Mouse (Mus musculus) heart, embryonic 11.5 days (tissue): ENCODE data around the gene Fam69a. TPM values are rescaled to one million over a fixed set of nuclear protein-coding genes. Genes with fewer than 3 reads are reported as not detected.

Source experiments
- ATAC-seq: fragments of 200-750 bp; cut with Nextera tagmentation; replicated peaks from 2 replicates; pipeline ENCODE4 v1.8.0; 2017; ENCODE audit warnings: moderate library complexity; ENCODE audit not compliant: insufficient number of reproducible peaks, low FRiP score, low TSS enrichment
- H3K27ac ChIP-seq: fragments of 300-500 bp; sonication (generic); 2 replicates; pipeline ENCODE4 v1.5.1; 2014; ENCODE audit warnings: mild to moderate bottlenecking, low read depth, low read length
- H3K27me3 ChIP-seq: fragments of 300-500 bp; sonication (generic); 2 replicates; pipeline ENCODE4 v1.6.1; 2014; ENCODE audit warnings: mild to moderate bottlenecking, low read length, mixed read lengths; ENCODE audit not compliant: control insufficient read depth, insufficient read depth
- H3K36me3 ChIP-seq: fragments of 300-500 bp; sonication (generic); 2 replicates; pipeline ENCODE4 v1.6.1; 2014; ENCODE audit warnings: mild to moderate bottlenecking, low read length, moderate library complexity, mixed read lengths; ENCODE audit not compliant: control insufficient read depth, insufficient read depth
- H3K4me1 ChIP-seq: fragments of 300-500 bp; sonication (generic); 2 replicates; pipeline ENCODE4 v1.6.1; 2014; ENCODE audit warnings: low read length; ENCODE audit not compliant: control insufficient read depth, insufficient read depth
- H3K4me2 ChIP-seq: fragments of 300-500 bp; sonication (generic); 2 replicates; pipeline ENCODE4 v1.6.1; 2014; ENCODE audit warnings: mild to moderate bottlenecking, moderate library complexity
- H3K4me3 ChIP-seq: fragments of 300-500 bp; sonication (generic); 2 replicates; pipeline ENCODE4 v1.5.1; 2014; ENCODE audit warnings: low read depth, low read length
- H3K9ac ChIP-seq: fragments of 300-500 bp; sonication (generic); 2 replicates; pipeline ENCODE4 v1.6.1; 2014; ENCODE audit warnings: mild to moderate bottlenecking, low read depth, low read length, moderate library complexity
- H3K9me3 ChIP-seq: fragments of 300-500 bp; sonication (generic); replicated peaks from 2 replicates; pipeline ENCODE4 v1.6.1; 2016; ENCODE audit warnings: low read length; ENCODE audit not compliant: control insufficient read depth
- WGBS: fragments of 180-500 bp; shearing (Covaris S2); extraction: QIAGEN DNeasy Blood & Tissue Kit; methylation state at CpG from one replicate; pipeline ENCODE4 v1.1.7; 2014; ENCODE audit not compliant: insufficient replicate concordance; 5-methylcytosine and 5-hydroxymethylcytosine counted together
- polyA plus RNA-seq: library from polyadenylated mRNA; unstranded; fragments of >200 nt; fragmentation: Nextera tagmentation; extraction: Ambion mirVana; gene quantifications from 2 replicates; pipeline ENCODE4 v1.2.1, GENCODE M21; 2014

The Fam69a gene
- polyA plus RNA-seq, 1 experiment from 2014 or later = 20.0 TPM

DNA sequence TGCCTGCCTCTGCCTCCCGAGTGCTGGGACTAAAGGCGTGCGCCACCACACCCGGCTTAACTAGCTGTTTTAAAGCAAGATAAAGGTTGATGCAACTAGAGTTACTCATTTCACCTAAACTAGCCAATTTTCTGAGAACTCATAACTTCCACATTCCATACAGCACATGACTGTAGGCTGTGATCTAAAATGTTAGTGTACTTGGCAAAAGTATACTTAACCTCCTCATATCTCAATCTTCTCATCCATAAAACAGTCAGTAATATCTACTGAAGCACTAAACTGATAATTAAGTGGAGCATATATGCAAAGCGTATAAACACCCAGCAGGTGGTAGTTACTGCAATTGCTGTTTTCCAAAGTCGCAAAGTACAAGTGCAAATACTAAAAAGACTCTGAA lies 113.6 kb downstream of the Fam69a start:
- H3K4me2 ChIP-seq = peak overlapping the region; percentile 43
- 84% methylated on average over 6 of the region's 6 CpGs for WGBS
- H3K4me3 ChIP-seq = peak overlapping the region; percentile 29

GRCm38 (mm10) chr5:107869701-107870100 lies 117.2 kb downstream of the Fam69a start:
- Histone ChIP-seq H3K27me3 (no peaks in the 10 kb centered on the region), H3K27ac (no peak overlapping the region), H3K4me2 (no peak overlapping the region), H3K9me3 (no peaks in the 10 kb centered on the region), H3K4me1 (peaks cover 23% of the 10 kb centered on the region), H3K36me3 (no peaks in the 10 kb centered on the region), H3K4me3 (no peak overlapping the region), H3K9ac (no peak overlapping the region)
- 62% methylated on average over 2 of the region's 2 CpGs for WGBS
- no peak for ATAC-seq

More for the DNA sequence above, 113.6 kb downstream of the Fam69a start:
- H3K9ac ChIP-seq = peak overlapping the region; percentile 58
- peaks cover 4% of the 10 kb centered on the region; the same call in 1 of the 2 replicates for H3K4me1 ChIP-seq
- no peak for ATAC-seq
- H3K27ac ChIP-seq = peak overlapping the region; percentile 91
- H3K9me3 ChIP-seq = no peaks in the 10 kb centered on the region
- H3K36me3 ChIP-seq = no peaks in the 10 kb centered on the region
- no peaks in the 10 kb centered on the region for H3K27me3 ChIP-seq

GRCm38 (mm10) chr5:107868905-107869424 lies 117.9 kb downstream of the Fam69a start:
- peak overlapping the region; percentile 65 for H3K4me2 ChIP-seq
- peaks cover 23% of the 10 kb centered on the region for H3K4me1 ChIP-seq
- H3K9ac ChIP-seq = peak overlapping the region; percentile 94
- no peaks in the 10 kb centered on the region for H3K9me3 ChIP-seq
- WGBS = under 1% methylated on average over 56 of the region's 58 CpGs
- H3K4me3 ChIP-seq = peak overlapping the region; percentile 96
- ATAC-seq = peak; percentile 95
- H3K36me3 ChIP-seq = no peaks in the 10 kb centered on the region
- H3K27ac ChIP-seq = peak overlapping the region; percentile 98
- H3K27me3 ChIP-seq = no peaks in the 10 kb centered on the region

DNA sequence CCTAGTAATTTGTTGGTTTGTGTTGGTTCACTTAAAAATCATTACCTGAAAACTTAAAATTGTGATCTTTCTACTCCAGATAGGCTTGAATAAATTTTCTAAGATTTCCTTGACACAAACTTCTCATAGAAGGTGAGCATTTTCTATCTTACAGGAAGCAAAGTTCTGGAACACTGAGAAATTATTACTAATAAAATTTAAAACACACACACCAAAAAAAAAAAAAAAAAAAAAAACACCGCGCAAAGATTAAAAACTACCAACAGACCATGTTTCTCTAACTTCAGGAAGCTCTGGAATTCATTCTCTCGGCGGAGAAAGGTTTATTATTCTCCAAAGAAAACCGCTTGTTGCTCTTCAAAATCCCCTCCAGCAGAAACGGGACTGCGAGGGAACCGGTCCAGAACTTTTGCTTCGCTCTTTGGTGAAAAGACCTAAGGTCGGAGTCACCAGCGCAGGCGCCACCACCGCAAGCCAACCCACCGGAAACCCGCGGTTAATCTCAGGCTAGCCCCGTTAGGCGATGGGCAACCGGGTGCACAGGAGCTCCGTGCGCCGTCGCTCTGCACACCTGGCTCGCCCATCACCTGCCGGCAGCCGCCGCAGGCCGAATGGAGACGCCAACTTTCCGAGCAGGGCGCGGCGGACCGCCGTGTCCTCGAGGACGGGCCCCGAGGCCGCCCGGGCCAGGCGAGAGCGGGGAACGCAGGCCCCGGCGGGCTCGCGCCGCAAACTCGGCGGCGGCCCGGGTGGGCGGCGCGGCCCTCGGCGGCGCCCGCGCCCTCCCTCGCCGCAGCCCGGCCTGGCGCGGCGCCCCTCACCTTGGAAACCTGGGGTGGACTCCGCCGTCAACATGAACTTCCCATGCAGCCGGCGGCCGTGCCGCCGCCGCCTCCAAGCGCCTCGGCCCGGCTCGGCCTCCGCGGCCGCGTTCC lies 118.6 kb downstream of the Fam69a start:
- under 1% methylated on average over 72 of the region's 82 CpGs for WGBS
- Histone ChIP-seq H3K36me3 (no peaks in the 10 kb centered on the region), H3K4me2 (peak overlapping the region; percentile 65), H3K9ac (peak overlapping the region; percentile 94), H3K4me1 (peaks cover 23% of the 10 kb centered on the region), H3K27ac (peak overlapping the region; percentile 98), H3K27me3 (no peaks in the 10 kb centered on the region), H3K4me3 (peak overlapping the region; percentile 96), H3K9me3 (no peaks in the 10 kb centered on the region)
- ATAC-seq = peak; percentile 39; the same call in 1 of the 2 replicates

DNA sequence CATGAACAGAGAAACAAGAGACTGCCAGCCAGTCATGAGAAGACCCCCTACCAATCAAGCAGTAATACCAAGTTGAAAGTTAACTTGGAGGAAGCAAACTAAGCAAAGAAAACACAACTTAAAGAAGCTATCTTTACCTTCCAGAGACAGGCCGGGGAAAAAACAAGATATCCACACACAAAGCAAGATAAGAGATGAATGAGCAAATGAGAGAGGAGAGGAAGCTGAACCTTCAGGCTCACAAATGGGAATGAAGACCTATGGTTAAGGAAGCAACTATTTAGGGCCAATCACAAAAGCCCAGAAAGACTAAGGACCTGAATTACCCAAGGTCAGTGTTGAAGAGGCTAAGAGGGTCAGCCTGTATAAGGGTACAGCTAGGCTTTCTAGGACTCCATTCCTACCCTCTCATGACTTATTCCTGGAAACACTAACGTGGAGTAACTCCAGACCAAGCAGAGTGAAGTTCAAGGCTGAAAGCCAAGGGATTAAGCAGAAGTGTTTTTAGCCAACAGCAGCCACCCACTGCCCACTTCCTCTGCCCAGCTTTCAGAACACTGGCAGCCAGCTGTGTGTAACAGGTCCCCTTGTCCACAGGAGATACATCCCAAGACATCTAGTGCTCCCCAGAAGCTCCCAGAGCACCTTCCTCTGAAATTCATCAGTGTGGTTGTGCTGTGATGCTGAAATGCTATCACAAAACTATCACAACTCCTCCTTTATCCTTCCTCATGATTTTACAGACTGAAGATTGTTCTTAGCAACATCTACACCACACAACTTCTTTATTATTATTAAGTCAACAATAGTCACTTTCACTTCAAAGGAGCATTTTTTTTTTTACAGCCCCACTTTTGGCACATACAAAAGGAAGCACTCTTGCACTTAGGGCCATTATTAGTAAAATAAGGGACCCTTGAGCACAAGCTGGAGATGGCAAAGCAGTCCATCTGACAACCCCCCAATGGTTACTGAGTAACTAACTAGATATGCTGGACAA lies 120.5 kb downstream of the Fam69a start:
- H3K9me3 ChIP-seq = no peaks in the 10 kb centered on the region
- 23% methylated on average over 2 of the region's 2 CpGs for WGBS
- H3K4me2 ChIP-seq = peak overlapping the region; percentile 53
- no peaks in the 10 kb centered on the region for H3K27me3 ChIP-seq
- H3K9ac ChIP-seq = 0 out of 2 replicates have a peak overlapping the region, but pooled peaks have one; percentile 39
- H3K4me1 ChIP-seq = peaks cover 19% of the 10 kb centered on the region
- no peaks in the 10 kb centered on the region for H3K36me3 ChIP-seq
- no peak for ATAC-seq
- peak overlapping the region; percentile 59 for H3K27ac ChIP-seq
- peak overlapping the region; percentile 5; the same call in 1 of the 2 replicates for H3K4me3 ChIP-seq

- ATAC-seq = no peak
- no peaks in the 10 kb centered on the region for H3K27me3 ChIP-seq
- H3K9me3 ChIP-seq = no peaks in the 10 kb centered on the region
- no peak overlapping the region for H3K4me2 ChIP-seq
- H3K36me3 ChIP-seq = no peaks in the 10 kb centered on the region
- H3K4me3 ChIP-seq = no peak overlapping the region
- H3K9ac ChIP-seq = no peak overlapping the region
- 87% methylated on average over 3 of the region's 3 CpGs for WGBS
- peaks cover 19% of the 10 kb centered on the region for H3K4me1 ChIP-seq
- H3K27ac ChIP-seq = no peak overlapping the region
These were observed 122.9 kb downstream of the Fam69a start for GRCm38 (mm10) chr5:107863971-107864370.

DNA sequence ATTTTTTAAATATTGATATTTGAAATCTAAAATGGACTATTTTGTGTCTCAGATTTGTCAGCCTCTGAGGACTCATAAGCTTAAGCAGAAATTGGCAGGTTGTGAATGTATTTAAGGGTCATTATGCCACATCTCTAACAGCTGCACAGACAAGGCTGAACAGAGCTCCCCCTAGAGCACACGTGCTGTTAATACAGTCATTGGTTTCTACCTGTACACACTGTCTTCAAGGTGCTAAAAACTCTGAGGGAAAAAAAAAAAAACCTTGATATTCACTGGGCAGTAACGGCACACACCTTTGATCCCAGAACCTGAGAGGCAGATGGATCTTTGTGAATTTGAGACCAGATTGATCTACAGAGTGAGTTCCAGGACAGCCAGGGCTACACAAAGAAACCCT lies 127.9 kb downstream of the Fam69a start:
- H3K36me3 ChIP-seq = no peaks in the 10 kb centered on the region
- H3K4me1 ChIP-seq = peaks cover 11% of the 10 kb centered on the region
- no peaks in the 10 kb centered on the region for H3K27me3 ChIP-seq
- H3K9me3 ChIP-seq = no peaks in the 10 kb centered on the region
- no peak for ATAC-seq
- WGBS = 43% methylated on average over 2 of the region's 2 CpGs
- H3K4me2 ChIP-seq = no peak overlapping the region
- H3K27ac ChIP-seq = no peak overlapping the region
- H3K4me3 ChIP-seq = no peak overlapping the region
- no peak overlapping the region for H3K9ac ChIP-seq
